8 mouse cellular contexts compared by ENCODE assay signal in the genomic region with DNA sequence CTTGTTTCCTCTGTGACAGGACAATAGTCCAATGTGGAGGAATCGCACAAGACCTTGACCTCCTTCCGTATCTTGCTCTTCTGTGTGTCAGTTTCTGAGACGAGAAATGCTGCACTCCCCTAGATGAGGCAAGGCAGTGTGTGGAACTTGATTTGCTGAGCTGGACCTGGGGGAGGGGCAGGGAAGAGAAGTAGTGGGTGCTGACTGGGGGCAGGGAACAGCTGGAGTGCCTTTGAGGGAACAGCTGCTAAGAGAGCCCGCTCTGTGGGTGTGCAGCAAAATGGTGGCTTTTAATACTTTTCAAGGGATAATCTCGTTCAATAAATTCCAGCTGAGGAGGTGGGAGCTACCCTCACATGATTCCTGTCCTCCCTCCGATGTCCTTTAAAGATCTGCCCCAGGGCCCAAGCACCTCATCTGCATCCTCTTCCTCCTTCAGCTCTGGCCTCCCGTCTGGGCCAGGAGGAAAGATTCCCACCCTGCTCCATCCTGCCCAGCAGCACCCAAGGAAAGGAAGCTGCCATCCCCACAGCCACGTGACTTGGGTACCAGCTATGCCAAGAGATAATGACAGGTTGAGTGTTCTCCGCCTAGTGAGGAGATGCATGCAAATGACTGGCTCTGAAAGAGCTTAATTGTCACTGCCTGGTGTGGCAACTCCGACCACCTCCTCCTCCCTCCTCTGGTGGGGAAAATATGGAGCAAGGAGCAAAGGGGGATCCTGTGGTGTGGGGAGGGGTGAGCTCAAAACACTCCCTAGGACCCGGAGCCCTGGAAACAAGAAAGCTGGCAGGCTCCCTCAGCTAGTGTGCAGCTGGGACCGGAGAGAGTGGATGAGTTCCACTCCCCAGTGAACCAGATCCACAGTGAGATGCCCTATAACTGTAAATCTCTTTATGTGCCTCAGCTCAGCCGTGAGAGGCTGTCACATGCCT.
DNase-seq lines count a peak whose midpoint lies in the region; ATAC-seq lines count a peak whose summit lies in the region.

No protein-coding gene starts in this region.

- WGBS in heart, embryonic 12.5 days = 37% methylated on average over 13 of the region's 13 CpGs
- WGBS in forebrain, embryonic 13.5 days = 24% methylated on average over 13 of the region's 13 CpGs

- intact Hi-C loops in gastrocnemius, postnatal 36 days (cut with DNase I) = no loop called here

- no peaks in the 10 kb centered on the region for H3K36me3 ChIP-seq in heart, embryonic 12.5 days
- no peaks in the 10 kb centered on the region for H3K36me3 ChIP-seq in forebrain, embryonic 13.5 days (ENCODE audit: poor library complexity, severe bottlenecking)

- no peak overlapping the region for H3K4me3 ChIP-seq in heart, embryonic 12.5 days
- no peak overlapping the region for H3K4me3 ChIP-seq in forebrain, embryonic 13.5 days

- H3K27ac ChIP-seq in heart, embryonic 12.5 days (ENCODE audit: poor library complexity, severe bottlenecking) = no peak overlapping the region
- peak overlapping the region; percentile 93 for H3K27ac ChIP-seq in forebrain, embryonic 13.5 days

- no peak overlapping the region for H3K9ac ChIP-seq in heart, embryonic 12.5 days
- H3K9ac ChIP-seq in forebrain, embryonic 13.5 days = peak overlapping the region; percentile 40; the same call in 1 of the 2 replicates

- H3K27me3 ChIP-seq in heart, embryonic 12.5 days (replicated peaks) = peaks cover 15% of the 10 kb centered on the region; the same call in 1 of the 2 replicates
- no peaks in the 10 kb centered on the region for H3K27me3 ChIP-seq in forebrain, embryonic 13.5 days

- DNase-seq in heart, adult 11 months = peak; percentile 86
- DNase-seq in layer of hippocampus, postnatal 10 days (ENCODE audit: low spot score in 2 of 2) = peak; percentile 57 to 65
- peak; percentile 71 for DNase-seq in retina, embryonic 14.5 days (ENCODE audit: low spot score)
- no peak for DNase-seq in spleen, postnatal 10 days (ENCODE audit: low spot score in 2 of 2)
- no peak for DNase-seq in c-Kit-positive CD71-positive TER-119-positive erythroid progenitor cells, embryonic 14.5 days (ENCODE audit: low spot score)
- DNase-seq in gastrocnemius, postnatal 36 days = no peak

- ATAC-seq in heart, embryonic 12.5 days (ENCODE audit: insufficient number of reproducible peaks, low FRiP score) = no peak
- ATAC-seq in forebrain, embryonic 13.5 days = peak; percentile 91

- H3K4me1 ChIP-seq in heart, embryonic 12.5 days (replicated peaks) = no peaks in the 10 kb centered on the region
- H3K4me1 ChIP-seq in forebrain, embryonic 13.5 days = peaks cover 43% of the 10 kb centered on the region

- no peak overlapping the region for H3K4me2 ChIP-seq in heart, embryonic 12.5 days
- H3K4me2 ChIP-seq in forebrain, embryonic 13.5 days = peak overlapping the region; percentile 31; the same call in 1 of the 2 replicates

- no peaks in the 10 kb centered on the region for H3K9me3 ChIP-seq in heart, embryonic 12.5 days (replicated peaks)
- no peaks in the 10 kb centered on the region for H3K9me3 ChIP-seq in forebrain, embryonic 13.5 days (replicated peaks)

Comparison
In these comparisons a context has a peak if more than half of its experiments do, and no peak if none do; other contexts are left out.
1. DNase-seq: peak in heart, adult 11 months (single experiment), layer of hippocampus, postnatal 10 days (2 of 2) and retina, embryonic 14.5 days (single experiment); none in spleen, postnatal 10 days (0 of 2), c-Kit-positive CD71-positive TER-119-positive erythroid progenitor cells, embryonic 14.5 days (single experiment) and gastrocnemius, postnatal 36 days (0 of 2).